Mouse (Mus musculus) embryonic fibroblast, embryonic 13.5 days (primary cell): ENCODE results near the gene Tgfbrap1.

Experiments used
- CTCF ChIP-seq: IDR thresholded peaks from 2 replicates; pipeline ENCODE4 v1.5.1; 2011; ENCODE audit warnings: mild to moderate bottlenecking, control low read depth, low read length, moderate library complexity, borderline replicate concordance; ENCODE audit not compliant: insufficient read depth
- POLR2A ChIP-seq: IDR thresholded peaks from 2 replicates; pipeline ENCODE4 v1.6.1; 2011; ENCODE audit warnings: low read depth, mild to moderate bottlenecking, control low read depth, low read length, moderate library complexity

DNA sequence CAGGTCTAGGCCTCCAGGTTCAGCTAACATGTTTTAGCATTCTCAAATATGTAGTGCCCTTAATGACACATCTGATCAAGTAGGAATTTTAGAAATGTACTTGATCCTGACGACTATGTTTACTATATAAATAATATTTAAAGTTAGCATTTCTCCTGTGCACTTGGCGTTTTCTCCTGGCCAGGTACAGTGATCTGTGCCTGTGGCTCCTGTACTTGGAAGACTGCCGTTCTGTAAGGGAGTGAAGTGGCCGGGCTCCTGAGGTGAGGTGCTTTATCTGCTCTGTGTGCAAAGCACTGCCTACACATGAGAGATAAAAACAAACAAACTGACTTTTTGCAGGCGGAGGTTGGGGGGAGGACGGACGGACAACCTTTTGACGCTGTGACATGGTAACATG, 31.9 kb downstream of the Tgfbrap1 start:
- TF ChIP-seq POLR2A (no peak), CTCF (no peak)
